Comparison of ENCODE assay signal across 24 mouse cellular contexts in the genomic region with DNA sequence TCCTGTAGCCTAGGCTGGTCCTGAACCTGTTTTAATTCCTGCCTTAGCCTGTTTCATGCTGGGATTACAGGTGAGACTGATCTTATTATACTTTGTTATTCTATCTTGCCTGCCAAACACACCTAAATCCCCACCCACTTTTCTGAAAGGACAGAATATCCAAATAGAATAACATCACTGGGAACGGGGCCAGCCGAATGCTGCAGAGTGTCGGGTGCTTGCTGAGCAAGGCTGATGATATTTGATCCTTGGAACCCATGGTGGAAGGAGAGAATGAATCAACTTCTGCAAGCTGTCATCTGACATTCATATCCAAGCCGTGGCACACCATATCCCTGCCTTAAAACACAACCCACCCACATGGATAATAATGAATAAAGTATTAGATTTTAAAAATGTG. TPM values are rescaled to one million over a fixed set of nuclear protein-coding genes. Genes with fewer than 3 reads are reported as not detected.
DNase-seq lines count a peak whose midpoint lies in the region; ATAC-seq lines count a peak whose summit lies in the region.
"Had no signal": no experiment of that assay in that cellular context is flagged by ENCODE, and none has a peak within 500 bp of the region (broad histone marks: within the 10 kb centered on the region; RNA-seq: fewer than 3 reads in every experiment).

No protein-coding gene starts in this region.

- WGBS in embryonic facial prominence, embryonic 14.5 days, result 32% methylated on average over 4 of the region's 4 CpGs
- 77% methylated on average over 4 of the region's 4 CpGs for WGBS in embryonic facial prominence, embryonic 10.5 days

- peaks cover 4% of the 10 kb centered on the region for H3K9me3 ChIP-seq in embryonic facial prominence, embryonic 14.5 days (ENCODE audit: control insufficient read depth, low read length)
- H3K9me3 ChIP-seq in embryonic facial prominence, embryonic 10.5 days, result peaks cover 7% of the 10 kb centered on the region; the same call in 1 of the 2 replicates
- H3K9me3 ChIP-seq: embryonic facial prominence, embryonic 15.5 days; heart, embryonic 15.5 days had no signal

- no peak overlapping the region for H3K4me3 ChIP-seq in embryonic facial prominence, embryonic 14.5 days (ENCODE audit: low read depth, low read length)
- no peak overlapping the region for H3K4me3 ChIP-seq in embryonic facial prominence, embryonic 10.5 days
- H3K4me3 ChIP-seq: embryonic facial prominence, embryonic 15.5 days; forebrain, embryonic 10.5 days; heart, embryonic 15.5 days had no signal

- H3K27me3 ChIP-seq in embryonic facial prominence, embryonic 14.5 days (replicated peaks; ENCODE audit: control insufficient read depth, insufficient read depth, low read length), result no peaks in the 10 kb centered on the region
- no peaks in the 10 kb centered on the region for H3K27me3 ChIP-seq in embryonic facial prominence, embryonic 10.5 days (replicated peaks; ENCODE audit: low read depth, poor library complexity, severe bottlenecking)
- H3K27me3 ChIP-seq: embryonic facial prominence, embryonic 15.5 days; heart, embryonic 15.5 days; Patski had no signal

- H3K4me2 ChIP-seq in embryonic facial prominence, embryonic 14.5 days (ENCODE audit: low read depth, low read length), result no peak overlapping the region
- H3K4me2 ChIP-seq: embryonic facial prominence, embryonic 15.5 days; heart, embryonic 15.5 days; liver, embryonic 11.5 days had no signal

- no peak for ATAC-seq in embryonic facial prominence, embryonic 14.5 days (ENCODE audit: low read depth)
- ATAC-seq: hindbrain, embryonic 16.5 days; intestine, embryonic 16.5 days; Patski had no signal

- no peaks in the 10 kb centered on the region for H3K36me3 ChIP-seq in embryonic facial prominence, embryonic 14.5 days (ENCODE audit: control insufficient read depth, insufficient read depth, low read length)
- H3K36me3 ChIP-seq in embryonic facial prominence, embryonic 10.5 days (replicated peaks), result no peaks in the 10 kb centered on the region
- H3K36me3 ChIP-seq: embryonic facial prominence, embryonic 15.5 days; forebrain, embryonic 10.5 days; heart, embryonic 15.5 days had no signal

- H3K27ac ChIP-seq in embryonic facial prominence, embryonic 14.5 days (replicated peaks; ENCODE audit: low read depth, low read length), result no peak overlapping the region
- no peak overlapping the region for H3K27ac ChIP-seq in embryonic facial prominence, embryonic 10.5 days (replicated peaks)
- H3K27ac ChIP-seq: embryonic facial prominence, embryonic 15.5 days; forebrain, embryonic 10.5 days; heart, embryonic 15.5 days had no signal

- H3K9ac ChIP-seq in embryonic facial prominence, embryonic 14.5 days (ENCODE audit: low read depth, low read length), result no peak overlapping the region
- H3K9ac ChIP-seq: embryonic facial prominence, embryonic 15.5 days; heart, embryonic 15.5 days had no signal

- peaks cover 11% of the 10 kb centered on the region for H3K4me1 ChIP-seq in embryonic facial prominence, embryonic 14.5 days (ENCODE audit: control insufficient read depth, insufficient read depth, low read length)
- H3K4me1 ChIP-seq in embryonic facial prominence, embryonic 10.5 days, result peaks cover 17% of the 10 kb centered on the region

- peak; percentile 82 for DNase-seq in embryonic facial prominence, embryonic 14.5 days (ENCODE audit: low spot score)
- no peak for DNase-seq in embryonic facial prominence, embryonic 10.5 days (ENCODE audit: low spot score)
- peak; percentile 51 for DNase-seq in layer of hippocampus, adult 9-11 months
- no peak for DNase-seq in layer of hippocampus, postnatal 36 days
- peak; percentile 75 for DNase-seq in adrenal gland, postnatal 14 days
- DNase-seq in skeletal muscle tissue, adult 2 months (ENCODE audit: low read depth, low spot score), result peak; percentile 44
- no peak for DNase-seq in ovary, postnatal 36 days (ENCODE audit: low spot score)
- DNase-seq: cerebellum, adult 2 months; gastrocnemius, postnatal 14 days; lung, adult 2 months; lung, postnatal 4 days; retina, postnatal 1 day had no signal

RNA-seq across cellular contexts. Expression of gene Kctd20, which starts 3.1 kb away (rescaled TPM):
- polyA plus RNA-seq in embryonic facial prominence, embryonic 14.5 days (2014; fragmentation: Nextera tagmentation; extraction: Ambion mirVana), result 79.0 and 90.7 TPM in 2 replicates
- 125 and 126 TPM in 2 replicates for polyA plus RNA-seq in embryonic facial prominence, embryonic 10.5 days (2016; fragmentation: Nextera tagmentation; extraction: Ambion mirVana)
- total RNA-seq in layer of hippocampus, postnatal 36 days (2021), result 10 to 100 TPM; 64.5 to 74.5 TPM
- total RNA-seq in adrenal gland, postnatal 14 days (2021), result 71.6 and 79.3 TPM in 2 replicates

RNA-seq across cellular contexts. Expression of gene Pxt1, which starts 5.0 kb away (rescaled TPM):
- polyA plus RNA-seq in embryonic facial prominence, embryonic 14.5 days (2014; fragmentation: Nextera tagmentation; extraction: Ambion mirVana), result not detected in 2 replicates
- polyA plus RNA-seq in embryonic facial prominence, embryonic 10.5 days (2016; fragmentation: Nextera tagmentation; extraction: Ambion mirVana), result 0.20 TPM in 1 of 2 replicates, not detected in the other
- total RNA-seq in layer of hippocampus, postnatal 36 days (2021), result not detected
- total RNA-seq in adrenal gland, postnatal 14 days (2021), result 0.64 and 1.3 TPM in 2 replicates
- total RNA-seq: gastrocnemius, postnatal 14 days; hematopoietic stem cell, adult 5-6 weeks; layer of hippocampus, postnatal 10 days had no signal
- polyA plus RNA-seq: cerebellum, adult 2 months; cortical plate, adult 2 months; forebrain, embryonic 10.5 days; heart, embryonic 15.5 days; hindbrain, embryonic 16.5 days; intestine, embryonic 16.5 days; limb, embryonic 11.5 days; Patski; thymus, postnatal 0 days had no signal

RNA-seq across cellular contexts. Expression of gene 4930539E08Rik, which starts 33.5 kb away (rescaled TPM):
- polyA plus RNA-seq in embryonic facial prominence, embryonic 14.5 days (2014; fragmentation: Nextera tagmentation; extraction: Ambion mirVana), result 0.08 and 0.47 TPM in 2 replicates
- polyA plus RNA-seq in embryonic facial prominence, embryonic 10.5 days (2016; fragmentation: Nextera tagmentation; extraction: Ambion mirVana), result 0.10 and 0.17 TPM in 2 replicates
- 1 to 10 TPM; 3.2 to 4.6 TPM for total RNA-seq in layer of hippocampus, postnatal 36 days (2021)
- not detected in 2 replicates for total RNA-seq in adrenal gland, postnatal 14 days (2021)

RNA-seq across cellular contexts. Expression of gene Stk38, which starts 59.1 kb away (rescaled TPM):
- polyA plus RNA-seq in embryonic facial prominence, embryonic 14.5 days (2014; fragmentation: Nextera tagmentation; extraction: Ambion mirVana), result 87.0 and 88.7 TPM in 2 replicates
- 118 and 125 TPM in 2 replicates for polyA plus RNA-seq in embryonic facial prominence, embryonic 10.5 days (2016; fragmentation: Nextera tagmentation; extraction: Ambion mirVana)
- 10 to 100 TPM; 51.7 to 55.6 TPM for total RNA-seq in layer of hippocampus, postnatal 36 days (2021)
- 55.0 and 73.5 TPM in 2 replicates for total RNA-seq in adrenal gland, postnatal 14 days (2021)

Comparison
In these comparisons a context has a peak if more than half of its experiments do, and no peak if none do; other contexts are left out.
1. DNase-seq: peak in embryonic facial prominence, embryonic 14.5 days (single experiment), layer of hippocampus, adult 9-11 months (single experiment), adrenal gland, postnatal 14 days (single experiment) and skeletal muscle tissue, adult 2 months (single experiment); none in embryonic facial prominence, embryonic 10.5 days (single experiment), layer of hippocampus, postnatal 36 days (0 of 2) and ovary, postnatal 36 days (single experiment).